Mouse (Mus musculus): ENCODE data around the gene Pgbd5. TPM values are rescaled to one million over a fixed set of nuclear protein-coding genes. Genes with fewer than 3 reads are reported as not detected.
A peak's percentile ranks its signal among the peaks of the same experiment; 100 is the strongest.

Gene Pgbd5
- polyA plus RNA-seq, 1 experiment from 2014 or later = 1.3 TPM

DNA sequence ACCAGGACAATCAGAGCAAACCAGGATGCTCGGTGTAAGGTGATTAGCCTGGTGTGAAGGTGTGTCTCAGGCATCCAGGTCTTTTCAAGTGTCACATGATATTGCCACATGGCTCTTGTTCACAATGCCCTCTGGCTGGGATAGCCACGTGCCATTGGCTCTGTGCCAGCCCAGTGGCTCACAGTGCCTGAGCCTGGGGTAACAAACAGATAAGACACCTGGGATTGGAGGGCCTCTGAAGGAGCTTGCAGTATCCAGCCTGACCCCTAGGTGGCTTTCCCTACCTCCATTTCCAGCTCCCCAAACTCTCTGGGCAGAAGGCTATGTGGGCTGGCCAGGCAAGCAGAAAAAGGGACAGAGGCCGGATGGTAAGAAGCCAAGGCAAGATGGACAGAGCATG lies 35.6 kb downstream of the Pgbd5 start:
- Histone ChIP-seq H3K27ac (no peak overlapping the region), H3K4me2 (no peak overlapping the region), H3K4me3 (replicated peaks) (no peak overlapping the region), H3K9ac (replicated peaks) (no peak overlapping the region), H3K27me3 (no peaks in the 10 kb centered on the region), H3K9me3 (no peaks in the 10 kb centered on the region), H3K4me1 (replicated peaks) (0 out of 2 replicates have a peak, but pooled peaks cover 7% of the 10 kb centered on the region), H3K36me3 (no peaks in the 10 kb centered on the region)
- ATAC-seq (ENCODE audit: insufficient number of reproducible peaks, insufficient read depth, low FRiP score, low TSS enrichment, low read depth) = no peak
- 39% methylated on average over 3 of the region's 3 CpGs for WGBS

DNA sequence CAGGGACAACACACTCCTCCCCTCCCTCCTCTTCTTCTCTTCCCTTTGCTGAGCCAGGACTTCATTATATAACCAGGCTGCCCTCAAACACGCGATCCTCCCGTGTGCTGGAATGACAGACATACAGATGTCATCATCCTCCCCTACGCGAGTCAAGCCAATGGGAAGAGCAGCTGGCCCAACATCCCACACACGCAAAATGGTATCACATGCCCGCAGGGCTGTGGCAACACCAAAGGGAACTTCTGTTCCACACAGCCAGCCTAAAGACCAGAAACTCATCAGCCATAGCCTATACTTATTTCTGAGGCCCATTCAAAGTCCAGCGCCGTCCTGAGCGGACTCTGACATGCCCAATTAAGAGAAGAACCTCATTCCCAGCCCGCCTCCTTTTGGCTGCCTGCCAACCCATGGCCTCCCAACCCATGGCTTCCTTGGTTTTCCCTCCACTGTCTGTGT lies 40.0 kb downstream of the Pgbd5 start:
- no peak overlapping the region for H3K9ac ChIP-seq (replicated peaks)

DNA sequence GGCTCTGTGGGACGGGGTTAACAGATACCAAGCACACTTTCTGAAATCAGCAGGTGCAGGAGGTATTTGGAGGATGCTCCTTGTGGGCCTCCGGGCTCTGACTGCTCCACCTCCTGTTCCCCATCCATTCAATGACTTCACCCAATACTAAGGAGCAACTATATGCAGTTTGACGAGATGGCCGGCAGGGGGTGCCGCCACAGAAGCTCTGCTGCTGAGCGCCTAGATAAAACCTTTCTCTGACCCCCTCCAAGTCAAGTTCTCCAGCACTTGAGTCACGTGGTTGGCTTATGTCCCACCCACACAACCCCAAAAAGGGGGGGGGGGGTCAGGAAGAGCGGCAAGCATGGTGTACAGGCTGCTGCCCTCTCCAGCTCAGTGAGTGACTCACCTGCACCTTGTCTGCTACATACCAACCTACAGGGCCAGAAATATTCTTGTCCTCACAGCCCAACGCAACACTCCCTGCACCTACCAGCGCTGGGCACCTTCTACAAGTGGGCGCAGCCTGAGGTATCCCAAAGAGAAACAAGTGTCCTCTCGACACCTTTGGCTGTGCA lies 40.5 kb downstream of the Pgbd5 start:
- no peaks in the 10 kb centered on the region for H3K27me3 ChIP-seq
- 30% methylated on average over 12 of the region's 12 CpGs for WGBS
- H3K4me2 ChIP-seq = no peak overlapping the region
- no peaks in the 10 kb centered on the region for H3K9me3 ChIP-seq
- no peak overlapping the region for H3K27ac ChIP-seq
- no peaks in the 10 kb centered on the region for H3K4me1 ChIP-seq (replicated peaks)
- no peak overlapping the region for H3K4me3 ChIP-seq (replicated peaks)
- H3K9ac ChIP-seq (replicated peaks) = no peak overlapping the region
- H3K36me3 ChIP-seq = no peaks in the 10 kb centered on the region
- no peak for ATAC-seq (ENCODE audit: insufficient number of reproducible peaks, insufficient read depth, low FRiP score, low TSS enrichment, low read depth)

More for the DNA sequence above, 40.0 kb downstream of the Pgbd5 start:
- Histone ChIP-seq H3K36me3 (no peaks in the 10 kb centered on the region), H3K4me2 (no peak overlapping the region), H3K4me3 (replicated peaks) (no peak overlapping the region), H3K9me3 (no peaks in the 10 kb centered on the region), H3K27ac (no peak overlapping the region), H3K4me1 (replicated peaks) (0 out of 2 replicates have a peak, but pooled peaks cover under 1% of the 10 kb centered on the region), H3K27me3 (no peaks in the 10 kb centered on the region)
- WGBS = 86% methylated on average over 11 of the region's 11 CpGs
- ATAC-seq (ENCODE audit: insufficient number of reproducible peaks, insufficient read depth, low FRiP score, low TSS enrichment, low read depth) = no peak

DNA sequence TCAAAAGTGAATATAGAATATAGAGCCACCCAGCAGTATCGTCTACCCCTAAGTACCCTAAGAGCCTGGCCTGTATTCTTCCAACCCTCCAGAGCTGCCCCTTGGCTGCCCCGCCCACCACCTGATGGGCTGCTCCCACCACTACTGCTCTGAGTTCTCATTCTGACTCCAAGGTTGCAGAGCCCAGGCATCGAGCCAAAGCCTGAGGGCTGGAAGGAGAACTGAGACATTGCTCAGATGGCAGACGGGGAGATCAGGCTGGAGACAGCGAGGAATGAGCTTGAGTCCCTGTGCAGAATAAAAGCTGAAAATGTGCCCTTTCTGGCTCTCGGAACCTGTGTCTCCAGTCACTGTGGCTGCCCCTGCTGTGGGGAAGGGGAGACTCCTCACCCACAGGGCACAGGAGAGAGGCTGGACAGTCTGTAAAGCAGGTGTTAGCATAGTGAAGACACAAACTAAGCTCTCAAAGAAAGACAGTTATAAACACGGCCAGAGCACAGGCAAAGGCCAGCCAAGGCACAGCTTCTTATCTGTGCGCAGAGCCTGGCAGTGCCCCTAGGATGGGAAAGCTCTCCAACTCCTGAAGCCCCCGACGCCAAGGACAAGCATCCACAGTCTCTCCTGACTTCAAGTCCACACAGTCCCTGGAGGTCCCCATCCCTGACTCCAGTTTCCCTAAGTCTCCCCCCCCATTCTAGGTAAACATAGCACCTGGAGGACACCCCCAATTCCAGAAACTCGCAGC lies 42.0 kb downstream of the Pgbd5 start:
- Histone ChIP-seq H3K4me2 (no peak overlapping the region), H3K36me3 (no peaks in the 10 kb centered on the region), H3K27me3 (no peaks in the 10 kb centered on the region), H3K4me1 (replicated peaks) (no peaks in the 10 kb centered on the region), H3K9ac (replicated peaks) (no peak overlapping the region), H3K27ac (no peak overlapping the region), H3K4me3 (replicated peaks) (no peak overlapping the region), H3K9me3 (no peaks in the 10 kb centered on the region)
- 83% methylated on average over 11 of the region's 11 CpGs for WGBS
- no peak for ATAC-seq (ENCODE audit: insufficient number of reproducible peaks, insufficient read depth, low FRiP score, low TSS enrichment, low read depth)

DNA sequence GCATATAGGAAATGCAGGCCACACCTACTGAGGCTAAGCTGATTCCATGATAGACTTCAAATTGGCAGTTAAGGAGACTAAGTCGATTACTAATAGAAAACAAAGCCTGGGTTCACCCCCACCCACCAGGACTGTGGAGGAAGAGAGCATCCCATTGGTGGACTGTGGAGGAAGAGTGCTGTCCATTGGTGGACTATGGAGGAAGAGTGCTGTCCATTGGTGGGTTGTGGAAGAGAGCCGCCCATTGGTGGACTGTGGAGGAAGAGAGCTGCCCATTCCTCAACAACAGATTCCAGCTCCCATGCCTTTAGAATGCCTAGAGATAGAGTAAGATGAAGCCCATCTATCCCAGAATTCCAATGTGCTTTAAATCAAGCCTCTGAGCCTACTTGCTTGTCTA lies 42.9 kb downstream of the Pgbd5 start:
- Histone ChIP-seq H3K4me3 (replicated peaks) (no peak overlapping the region), H3K9ac (replicated peaks) (no peak overlapping the region), H3K4me2 (no peak overlapping the region), H3K4me1 (replicated peaks) (no peaks in the 10 kb centered on the region), H3K27me3 (no peaks in the 10 kb centered on the region), H3K9me3 (no peaks in the 10 kb centered on the region), H3K27ac (no peak overlapping the region), H3K36me3 (no peaks in the 10 kb centered on the region)
- no peak for ATAC-seq (ENCODE audit: insufficient number of reproducible peaks, insufficient read depth, low FRiP score, low TSS enrichment, low read depth)
- WGBS = 77% methylated on average over 2 of the region's 2 CpGs

DNA sequence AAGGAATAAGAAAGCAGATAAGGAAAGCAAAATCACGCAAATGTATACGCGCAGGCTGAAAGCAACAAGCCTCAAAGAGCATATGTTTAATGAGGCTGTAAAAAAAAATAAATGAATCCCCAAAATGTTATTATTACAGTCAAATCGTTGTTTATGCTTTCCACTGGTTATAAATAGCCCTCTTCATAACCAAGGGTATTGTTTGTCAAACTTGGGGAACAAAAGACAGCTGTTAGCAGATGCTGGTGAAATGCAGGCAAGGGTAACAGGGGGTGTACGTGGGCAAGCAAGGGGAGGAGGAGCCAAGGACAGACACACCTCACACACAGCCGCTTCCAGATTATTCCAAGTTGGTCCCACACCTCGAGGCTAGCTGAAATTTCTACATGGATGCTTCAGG lies 44.1 kb downstream of the Pgbd5 start:
- Histone ChIP-seq H3K9me3 (no peaks in the 10 kb centered on the region), H3K4me1 (replicated peaks) (no peaks in the 10 kb centered on the region), H3K27ac (no peak overlapping the region), H3K4me3 (replicated peaks) (no peak overlapping the region), H3K36me3 (no peaks in the 10 kb centered on the region), H3K9ac (replicated peaks) (no peak overlapping the region), H3K27me3 (no peaks in the 10 kb centered on the region), H3K4me2 (no peak overlapping the region)
- WGBS = 76% methylated on average over 7 of the region's 7 CpGs
- no peak for ATAC-seq (ENCODE audit: insufficient number of reproducible peaks, insufficient read depth, low FRiP score, low TSS enrichment, low read depth)

DNA sequence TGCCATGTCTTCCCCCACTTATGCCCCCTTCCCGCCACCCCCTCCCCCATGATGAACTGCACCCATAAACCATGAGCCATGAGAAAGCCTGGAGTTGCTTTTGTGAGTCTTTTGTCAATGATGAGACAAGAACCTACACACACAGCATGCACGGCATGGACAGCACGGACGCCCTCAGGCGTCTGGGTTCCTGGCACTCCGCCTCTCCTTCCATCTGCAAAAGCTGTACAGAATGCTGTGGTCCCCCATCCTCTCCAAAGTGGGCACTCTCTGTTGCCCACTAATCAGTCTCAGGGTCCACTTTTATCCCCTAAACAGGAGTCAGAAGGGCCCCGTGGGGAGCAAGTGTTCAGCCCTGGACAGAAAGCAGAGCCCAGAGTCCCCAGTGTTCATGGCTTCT lies 44.5 kb downstream of the Pgbd5 start:
- no peaks in the 10 kb centered on the region for H3K36me3 ChIP-seq
- WGBS = 85% methylated on average over 7 of the region's 7 CpGs
- no peak overlapping the region for H3K9ac ChIP-seq (replicated peaks)
- no peak overlapping the region for H3K4me3 ChIP-seq (replicated peaks)
- no peak for ATAC-seq (ENCODE audit: insufficient number of reproducible peaks, insufficient read depth, low FRiP score, low TSS enrichment, low read depth)
- no peak overlapping the region for H3K4me2 ChIP-seq
- H3K27me3 ChIP-seq = no peaks in the 10 kb centered on the region
- no peaks in the 10 kb centered on the region for H3K9me3 ChIP-seq
- H3K4me1 ChIP-seq (replicated peaks) = no peaks in the 10 kb centered on the region
- no peak overlapping the region for H3K27ac ChIP-seq

DNA sequence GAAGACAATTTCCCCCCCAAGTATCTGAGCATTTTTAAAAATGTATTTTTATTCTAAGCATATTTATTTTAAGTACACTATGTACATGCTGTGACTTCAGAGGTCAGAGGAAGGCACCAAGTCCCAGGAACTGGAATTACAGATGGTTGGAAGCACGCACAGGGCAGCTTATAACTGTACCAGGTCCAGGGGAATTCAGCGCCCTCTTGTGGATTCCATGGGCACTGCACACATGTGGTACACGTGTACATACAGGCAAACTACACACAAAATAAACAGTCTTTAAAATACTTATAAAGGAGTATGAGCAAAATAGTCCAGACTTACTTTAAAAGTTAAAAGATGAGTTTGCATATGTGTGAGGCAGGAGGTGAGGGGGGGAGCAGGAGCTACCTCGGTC lies 45.5 kb downstream of the Pgbd5 start:
- Histone ChIP-seq H3K4me3 (replicated peaks) (no peak overlapping the region), H3K27me3 (no peaks in the 10 kb centered on the region), H3K4me2 (no peak overlapping the region), H3K9me3 (no peaks in the 10 kb centered on the region), H3K4me1 (replicated peaks) (no peaks in the 10 kb centered on the region), H3K27ac (no peak overlapping the region), H3K36me3 (no peaks in the 10 kb centered on the region), H3K9ac (replicated peaks) (no peak overlapping the region)
- no peak for ATAC-seq (ENCODE audit: insufficient number of reproducible peaks, insufficient read depth, low FRiP score, low TSS enrichment, low read depth)
- WGBS = 83% methylated on average over 4 of the region's 4 CpGs

DNA sequence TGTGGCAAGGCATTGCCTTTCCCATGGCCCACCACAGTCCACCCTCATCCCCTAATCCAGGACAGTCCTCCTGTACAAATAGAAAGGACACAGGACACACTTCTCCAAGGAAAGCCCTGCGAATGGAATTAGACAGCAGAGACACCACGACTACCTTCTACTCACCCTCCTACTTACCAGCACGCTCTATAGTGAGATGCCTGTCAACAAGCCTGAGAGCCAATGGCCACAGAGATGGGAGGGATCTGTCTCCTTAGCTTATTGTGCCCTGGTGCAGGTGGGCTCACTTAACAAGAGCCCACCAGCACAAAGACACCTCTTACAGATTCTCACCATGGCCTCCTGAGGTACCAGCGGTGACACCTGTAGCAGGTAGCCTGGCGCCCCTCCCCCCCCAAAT lies 46.4 kb downstream of the Pgbd5 start:
- WGBS = 87% methylated on average over 5 of the region's 5 CpGs
- Histone ChIP-seq H3K4me1 (replicated peaks) (no peaks in the 10 kb centered on the region), H3K4me3 (replicated peaks) (no peak overlapping the region), H3K27ac (0 out of 2 replicates have a peak overlapping the region, but pooled peaks have one; percentile 42), H3K9ac (replicated peaks) (no peak overlapping the region), H3K36me3 (no peaks in the 10 kb centered on the region), H3K27me3 (no peaks in the 10 kb centered on the region), H3K9me3 (no peaks in the 10 kb centered on the region), H3K4me2 (no peak overlapping the region)
- no peak for ATAC-seq (ENCODE audit: insufficient number of reproducible peaks, insufficient read depth, low FRiP score, low TSS enrichment, low read depth)

DNA sequence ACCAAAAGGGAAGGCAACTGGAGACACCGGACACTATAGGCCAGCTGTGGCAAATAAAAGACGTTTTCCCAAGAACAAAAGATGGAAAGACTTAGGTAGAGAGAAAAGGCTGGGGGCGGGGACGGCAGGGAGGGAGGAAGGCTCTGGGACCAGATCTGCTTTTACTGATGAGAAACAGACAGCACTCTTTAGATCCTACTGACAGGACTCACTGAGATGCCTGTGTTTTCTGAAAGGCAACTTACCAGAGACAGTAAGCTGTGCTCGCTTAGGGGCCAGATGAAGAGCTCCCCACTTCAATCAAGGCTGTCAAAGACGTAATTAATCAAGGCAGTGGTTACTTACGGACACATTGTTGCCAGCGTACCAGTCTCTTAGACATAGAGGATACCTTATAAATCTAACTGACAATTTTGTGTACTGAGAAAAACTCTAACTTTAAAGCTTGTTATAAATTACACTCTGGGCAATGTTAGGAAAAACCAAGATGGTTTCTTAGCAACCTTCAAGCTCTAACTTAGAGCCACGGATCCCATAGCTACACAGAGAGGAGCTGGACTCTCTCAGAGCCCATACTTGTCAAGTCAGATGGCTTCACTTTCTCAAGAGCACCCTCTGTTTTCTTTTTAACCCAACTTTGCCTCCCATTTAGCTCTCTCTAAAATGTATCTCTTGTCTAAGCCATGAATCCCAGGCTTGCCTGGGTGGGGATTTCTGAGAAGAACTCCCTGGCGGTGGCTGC lies 47.0 kb downstream of the Pgbd5 start:
- Histone ChIP-seq H3K27ac (0 out of 2 replicates have a peak overlapping the region, but pooled peaks have one; percentile 42), H3K4me2 (no peak overlapping the region), H3K4me1 (replicated peaks) (no peaks in the 10 kb centered on the region), H3K4me3 (replicated peaks) (no peak overlapping the region), H3K36me3 (no peaks in the 10 kb centered on the region), H3K9ac (replicated peaks) (no peak overlapping the region), H3K27me3 (no peaks in the 10 kb centered on the region), H3K9me3 (no peaks in the 10 kb centered on the region)
- ATAC-seq (ENCODE audit: insufficient number of reproducible peaks, insufficient read depth, low FRiP score, low TSS enrichment, low read depth) = no peak
- 43% methylated on average over 10 of the region's 10 CpGs for WGBS

DNA sequence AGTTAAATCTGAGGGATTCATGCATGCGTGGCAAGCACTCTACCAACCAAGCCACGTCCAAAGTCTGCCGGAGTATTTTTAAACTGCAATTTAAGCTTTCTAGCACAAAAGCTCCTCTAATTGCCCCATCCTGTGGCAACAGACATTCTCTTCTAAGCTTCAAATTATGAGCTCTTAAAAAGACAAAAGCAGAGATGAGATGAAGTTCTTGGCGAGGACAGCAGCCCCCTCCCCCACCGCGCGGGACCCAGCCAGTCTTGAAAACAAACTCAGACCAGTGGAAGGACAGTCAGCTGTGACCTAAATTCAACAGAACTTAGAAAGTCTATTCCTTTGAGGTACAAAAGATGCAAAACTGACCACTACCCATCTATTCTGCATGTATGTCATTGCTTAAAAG lies 48.3 kb downstream of the Pgbd5 start:
- Histone ChIP-seq H3K4me1 (replicated peaks) (no peaks in the 10 kb centered on the region), H3K4me3 (replicated peaks) (no peak overlapping the region), H3K36me3 (no peaks in the 10 kb centered on the region), H3K9ac (replicated peaks) (no peak overlapping the region), H3K27me3 (no peaks in the 10 kb centered on the region), H3K4me2 (no peak overlapping the region), H3K9me3 (no peaks in the 10 kb centered on the region), H3K27ac (no peak overlapping the region)
- 88% methylated on average over 7 of the region's 7 CpGs for WGBS
- ATAC-seq (ENCODE audit: insufficient number of reproducible peaks, insufficient read depth, low FRiP score, low TSS enrichment, low read depth) = no peak

Data from limb, embryonic 12.5 days (tissue).